Mouse (Mus musculus): ENCODE results near the gene Ubash3a.

DNA sequence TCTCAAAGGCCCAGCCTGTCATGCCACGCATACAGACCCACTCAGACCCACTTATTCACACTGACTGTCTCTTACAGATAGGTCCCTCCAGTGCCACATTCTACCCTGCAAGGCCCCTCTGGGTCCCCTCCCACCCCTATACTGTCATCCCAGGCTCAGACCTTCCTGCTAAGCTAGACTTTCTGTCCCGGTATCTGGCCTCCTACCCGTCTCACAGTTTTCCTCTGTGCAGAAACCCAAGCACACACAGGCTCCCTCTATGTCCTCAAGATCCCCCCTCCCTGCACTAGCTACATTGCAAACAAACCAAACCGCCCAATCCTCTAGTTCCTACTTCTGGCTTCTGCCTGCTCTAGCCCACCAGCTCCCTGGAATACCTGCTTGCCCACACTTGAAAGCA lies 70.3 kb downstream of the Ubash3a start:
- no peak for TF ChIP-seq CTCF (IDR thresholded peaks at IDR 0.05; ENCODE audit: borderline replicate concordance, insufficient read depth, low read length)
- TF ChIP-seq POLR2A (IDR thresholded peaks at IDR 0.05; ENCODE audit: low read depth, low read length) = no peak

Data from embryonic fibroblast, embryonic 13.5 days (primary cell).